Mouse (Mus musculus): ENCODE measurements around the gene Ephb1. TPM values are rescaled to one million over a fixed set of nuclear protein-coding genes. Genes with fewer than 3 reads are reported as not detected.

Gene Ephb1
- total and polyA plus RNA-seq, 2 experiments from 2014 or later, result 34.9 to 48.6 TPM

DNA sequence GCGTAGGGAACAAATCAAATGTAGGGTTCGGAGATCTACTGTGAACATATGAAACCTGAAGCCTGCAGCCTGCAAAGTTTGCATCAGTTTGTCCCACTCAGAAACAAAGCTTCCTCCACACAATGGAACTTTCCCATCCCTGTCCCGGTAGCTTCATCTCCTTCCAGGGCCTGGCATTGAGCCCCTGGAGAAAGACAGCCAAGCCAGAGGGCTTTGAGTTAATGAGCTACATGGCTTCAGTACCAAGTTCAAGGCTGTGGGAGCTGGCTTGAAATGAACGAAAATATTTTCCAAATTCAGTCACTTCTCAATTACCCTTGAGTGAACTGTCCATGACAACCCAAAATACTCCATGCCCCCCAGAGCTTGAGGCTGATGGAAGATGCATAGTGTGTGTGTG, 160.4 kb downstream of the Ephb1 start:
- DNase-seq, result no peak

DNA sequence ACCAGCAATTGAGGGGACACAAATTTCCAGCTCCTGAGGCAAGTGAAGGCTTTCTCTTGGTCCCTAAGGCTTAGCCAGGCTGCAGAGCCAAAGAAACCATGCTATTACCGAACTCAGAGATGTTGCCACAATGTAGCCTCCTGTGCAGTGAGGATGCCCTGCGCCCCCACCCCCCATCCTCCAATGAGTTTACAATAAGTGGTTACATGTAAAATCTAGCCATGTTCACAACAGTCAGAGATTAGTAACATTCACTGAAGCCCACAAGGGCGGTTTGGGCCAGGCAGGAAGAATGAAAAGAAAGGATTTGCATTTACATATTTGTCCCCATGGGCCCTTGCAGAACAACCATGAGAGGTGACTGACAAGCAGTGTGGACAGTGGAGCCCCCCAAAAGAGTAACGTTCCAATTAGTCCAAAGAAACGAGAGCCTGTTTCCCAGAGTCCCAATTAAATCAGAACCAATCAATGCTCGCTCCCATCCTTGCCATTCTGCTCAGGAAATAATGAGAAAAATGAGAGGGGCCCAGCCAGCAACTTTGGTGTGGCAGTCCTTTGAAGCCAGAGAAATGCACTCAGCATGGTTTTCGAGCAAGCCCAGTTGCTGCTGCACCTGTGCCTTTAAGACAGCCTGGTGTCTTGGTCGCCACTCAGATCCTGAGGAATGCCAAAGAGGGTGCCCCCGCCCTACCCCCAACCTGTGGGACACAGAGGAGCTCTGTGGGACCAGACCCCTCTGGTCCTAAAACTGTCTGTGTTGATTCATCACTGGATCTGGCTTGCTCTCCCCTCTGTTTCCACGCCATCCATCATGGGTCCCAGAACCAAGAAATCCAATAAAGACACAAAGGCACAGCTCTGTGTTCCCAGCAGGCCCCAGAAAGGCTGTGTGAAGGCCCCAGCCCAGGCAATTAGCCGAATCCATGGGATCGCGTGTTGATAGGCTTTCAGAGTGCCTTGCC, 161.5 kb downstream of the Ephb1 start:
- WGBS, result 14% methylated on average over 13 of the region's 13 CpGs
- Histone ChIP-seq H3K4me1 (ENCODE audit: insufficient read depth) (peaks cover 12% of the 10 kb centered on the region; the same call in 1 of the 2 replicates), H3K4me2 (ENCODE audit: low read depth) (no peak overlapping the region), H3K27ac (ENCODE audit: low read depth, low read length) (no peak overlapping the region), H3K36me3 (ENCODE audit: insufficient read depth) (no peaks in the 10 kb centered on the region), H3K27me3 (ENCODE audit: insufficient read depth, low read length) (no peaks in the 10 kb centered on the region; the same call in 1 of the 2 replicates), H3K9ac (no peak overlapping the region), H3K4me3 (ENCODE audit: low read depth, low read length) (no peak overlapping the region), H3K9me3 (ENCODE audit: low read length) (no peaks in the 10 kb centered on the region)
- TF ChIP-seq CTCF (IDR thresholded peaks at IDR 0.05; ENCODE audit: low read depth), result no peak
- peak; percentile 75 for ATAC-seq
- no peak for DNase-seq

More for the DNA sequence above, 160.4 kb downstream of the Ephb1 start:
- no peak for TF ChIP-seq CTCF (IDR thresholded peaks at IDR 0.05; ENCODE audit: low read depth)
- Histone ChIP-seq H3K9ac (no peak overlapping the region), H3K4me1 (ENCODE audit: insufficient read depth) (peaks cover 14% of the 10 kb centered on the region; the same call in 1 of the 2 replicates), H3K27me3 (ENCODE audit: insufficient read depth, low read length) (no peaks in the 10 kb centered on the region; the same call in 1 of the 2 replicates), H3K27ac (ENCODE audit: low read depth, low read length) (no peak overlapping the region), H3K9me3 (ENCODE audit: low read length) (no peaks in the 10 kb centered on the region), H3K4me3 (ENCODE audit: low read depth, low read length) (no peak overlapping the region), H3K4me2 (ENCODE audit: low read depth) (no peak overlapping the region), H3K36me3 (ENCODE audit: insufficient read depth) (no peaks in the 10 kb centered on the region)
- WGBS, result 34% methylated on average over 4 of the region's 4 CpGs
- no peak for ATAC-seq

DNA sequence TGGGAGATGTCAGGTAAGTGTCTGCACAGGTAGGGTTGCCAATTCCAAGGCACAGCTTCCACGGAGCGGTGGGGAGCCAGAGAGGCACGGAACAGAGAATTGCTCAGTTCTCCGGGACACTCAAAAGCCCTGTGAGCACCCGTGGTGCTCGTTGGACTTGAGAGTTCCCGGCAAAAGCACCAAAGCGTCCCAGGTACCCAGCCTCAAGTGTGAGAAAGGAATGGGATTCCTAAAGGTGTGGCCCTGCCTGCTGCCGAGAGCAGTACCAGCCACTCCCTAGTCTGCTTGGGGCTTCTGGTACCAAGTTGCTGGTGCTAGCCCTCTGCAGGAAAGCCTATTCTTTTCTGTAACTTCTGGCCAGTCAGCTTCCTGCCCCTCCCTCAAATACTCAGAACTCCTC, 164.4 kb downstream of the Ephb1 start:
- no peak for TF ChIP-seq CTCF (IDR thresholded peaks at IDR 0.05; ENCODE audit: low read depth)
- no peaks in the 10 kb centered on the region for H3K9me3 ChIP-seq (ENCODE audit: low read length)
- WGBS, result 74% methylated on average over 9 of the region's 9 CpGs

DNA sequence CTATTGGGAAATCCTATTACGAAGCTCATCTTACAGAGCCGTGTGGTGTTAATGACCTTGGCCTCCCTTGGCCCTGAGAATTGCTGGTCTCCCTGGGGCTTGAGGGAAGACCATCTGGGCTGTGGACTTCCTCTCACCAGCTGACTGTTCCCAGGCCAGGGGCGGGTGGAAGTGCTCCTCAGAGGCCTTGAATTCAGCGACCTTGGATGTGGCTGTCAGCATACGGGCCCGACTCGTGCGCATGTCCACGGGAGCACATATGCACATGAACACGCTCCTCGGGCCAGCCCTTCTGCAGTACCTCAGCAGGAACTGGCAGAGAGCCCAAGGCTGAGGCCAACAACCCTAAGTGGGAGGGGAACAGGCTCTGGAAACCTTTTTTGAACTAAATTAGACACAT, 165.1 kb downstream of the Ephb1 start:
- H3K9me3 ChIP-seq (ENCODE audit: low read length), result no peaks in the 10 kb centered on the region
- H3K4me1 ChIP-seq (ENCODE audit: insufficient read depth), result peaks cover 10% of the 10 kb centered on the region; the same call in 1 of the 2 replicates
- no peak overlapping the region for H3K9ac ChIP-seq
- WGBS, result 34% methylated on average over 11 of the region's 11 CpGs
- H3K4me3 ChIP-seq (ENCODE audit: low read depth, low read length), result no peak overlapping the region
- ATAC-seq, result no peak
- no peaks in the 10 kb centered on the region for H3K27me3 ChIP-seq (ENCODE audit: insufficient read depth, low read length)
- H3K27ac ChIP-seq (ENCODE audit: low read depth, low read length), result no peak overlapping the region
- H3K36me3 ChIP-seq (ENCODE audit: insufficient read depth), result no peaks in the 10 kb centered on the region; the same call in 1 of the 2 replicates
- no peak overlapping the region for H3K4me2 ChIP-seq (ENCODE audit: low read depth)
- TF ChIP-seq CTCF (IDR thresholded peaks at IDR 0.05; ENCODE audit: low read depth), result no peak
- DNase-seq, result no peak

More for the DNA sequence above, 164.4 kb downstream of the Ephb1 start:
- ATAC-seq (no peak), DNase-seq (no peak)
- Histone ChIP-seq H3K27ac (ENCODE audit: low read depth, low read length) (no peak overlapping the region), H3K9ac (no peak overlapping the region), H3K27me3 (ENCODE audit: insufficient read depth, low read length) (no peaks in the 10 kb centered on the region), H3K4me3 (ENCODE audit: low read depth, low read length) (no peak overlapping the region), H3K36me3 (ENCODE audit: insufficient read depth) (no peaks in the 10 kb centered on the region), H3K4me1 (ENCODE audit: insufficient read depth) (peaks cover 10% of the 10 kb centered on the region; the same call in 1 of the 2 replicates), H3K4me2 (ENCODE audit: low read depth) (no peak overlapping the region)

DNA sequence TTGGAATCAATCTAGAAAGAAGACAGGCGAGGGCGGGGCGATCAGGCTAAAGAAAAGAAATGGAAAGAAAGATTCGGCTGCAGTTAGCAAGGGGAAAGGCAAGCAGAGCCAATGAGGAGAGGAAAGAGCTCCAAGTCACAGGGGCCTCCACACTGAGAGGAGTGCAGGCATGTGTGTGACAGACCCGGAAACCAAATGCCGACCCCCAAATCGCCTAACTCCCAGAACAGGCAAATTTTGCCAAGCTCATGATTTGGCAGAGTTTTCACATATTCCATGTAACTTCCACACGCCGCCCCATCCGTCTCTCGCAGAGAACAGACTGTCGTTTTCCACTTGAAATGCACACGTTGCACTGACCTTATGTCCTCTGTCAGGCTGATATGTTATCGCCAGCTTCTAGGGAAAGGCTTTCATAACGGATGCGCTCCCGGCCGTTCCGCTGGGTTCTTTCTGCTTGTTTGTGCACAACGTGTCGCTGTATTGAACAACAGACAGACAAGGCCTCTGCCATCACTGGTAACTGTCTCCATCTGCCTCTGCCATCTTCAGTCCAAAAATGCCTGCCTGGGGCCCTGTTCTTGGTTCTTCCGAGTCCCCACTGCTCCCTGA, 170.7 kb downstream of the Ephb1 start:
- H3K9me3 ChIP-seq (ENCODE audit: low read length), result no peaks in the 10 kb centered on the region
- no peak overlapping the region for H3K4me3 ChIP-seq (ENCODE audit: low read depth, low read length)
- no peak; the same call in 1 of the 2 replicates for TF ChIP-seq CTCF (IDR thresholded peaks at IDR 0.05; ENCODE audit: low read depth)
- H3K4me1 ChIP-seq (ENCODE audit: insufficient read depth), result no peaks in the 10 kb centered on the region
- no peak overlapping the region for H3K27ac ChIP-seq (ENCODE audit: low read depth, low read length)
- no peaks in the 10 kb centered on the region for H3K27me3 ChIP-seq (ENCODE audit: insufficient read depth, low read length)
- 51% methylated on average over 22 of the region's 22 CpGs for WGBS
- H3K9ac ChIP-seq, result no peak overlapping the region
- H3K4me2 ChIP-seq (ENCODE audit: low read depth), result no peak overlapping the region
- ATAC-seq (peak; percentile 87), DNase-seq (peak; percentile 81)
- H3K36me3 ChIP-seq (ENCODE audit: insufficient read depth), result no peaks in the 10 kb centered on the region; the same call in 1 of the 2 replicates

DNA sequence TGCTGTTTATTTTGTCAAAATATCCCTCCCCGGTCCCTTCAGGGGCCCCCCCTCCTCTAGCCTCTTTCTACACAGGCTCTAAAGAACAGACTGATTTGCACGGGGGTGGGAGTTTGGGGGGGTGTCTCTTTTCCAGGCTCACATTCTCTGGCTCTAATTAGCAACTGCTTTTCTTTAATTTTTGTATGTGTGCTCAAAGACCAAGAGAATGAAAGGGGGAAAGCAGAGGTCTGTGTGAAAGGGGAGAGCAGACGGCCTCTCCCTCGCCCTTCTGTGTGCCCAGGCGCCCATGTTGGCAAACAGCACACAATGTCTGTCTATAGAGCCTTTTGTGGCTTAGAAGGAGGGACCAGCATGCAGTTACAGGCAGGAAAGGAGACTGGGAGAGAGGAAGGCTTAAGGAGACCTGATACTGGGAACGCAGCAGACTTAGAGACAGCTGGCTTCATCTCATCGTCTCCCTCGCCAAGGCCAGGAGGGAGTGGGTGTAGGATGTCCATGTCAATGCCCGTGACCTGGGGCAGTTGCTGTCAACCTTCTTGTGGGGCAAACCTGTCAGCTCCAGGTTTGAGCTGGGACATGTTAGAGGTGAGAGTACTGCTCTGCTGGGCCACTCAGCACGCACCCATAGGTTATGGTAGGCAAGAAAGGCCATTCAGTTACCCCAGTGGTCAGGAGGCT, 172.5 kb downstream of the Ephb1 start:
- no peak overlapping the region for H3K27ac ChIP-seq (ENCODE audit: low read depth, low read length)
- 22% methylated on average over 10 of the region's 10 CpGs for WGBS
- DNase-seq, result no peak
- no peak overlapping the region for H3K4me3 ChIP-seq (ENCODE audit: low read depth, low read length)
- H3K9me3 ChIP-seq (ENCODE audit: low read length), result no peaks in the 10 kb centered on the region
- peak; percentile 45; the same call in 1 of the 2 replicates for ATAC-seq
- no peaks in the 10 kb centered on the region; the same call in 1 of the 2 replicates for H3K36me3 ChIP-seq (ENCODE audit: insufficient read depth)
- no peaks in the 10 kb centered on the region for H3K27me3 ChIP-seq (ENCODE audit: insufficient read depth, low read length)
- H3K9ac ChIP-seq, result no peak overlapping the region
- H3K4me1 ChIP-seq (ENCODE audit: insufficient read depth), result no peaks in the 10 kb centered on the region
- no peak for TF ChIP-seq CTCF (IDR thresholded peaks at IDR 0.05; ENCODE audit: low read depth)
- H3K4me2 ChIP-seq (ENCODE audit: low read depth), result no peak overlapping the region
